Mouse (Mus musculus): ENCODE measurements at regions not wholly inside any gene's neighbourhood (a gene's known extent, or its start where the extent isn't known, plus 50 kb on each side); places are given as distances from the start of the nearest gene placed in this dataset.
"Not testable (repeated sequence)": the region's sequence is repeated elsewhere in the genome, so short reads cannot be mapped to it uniquely, and the experiment has no call there.

DNA sequence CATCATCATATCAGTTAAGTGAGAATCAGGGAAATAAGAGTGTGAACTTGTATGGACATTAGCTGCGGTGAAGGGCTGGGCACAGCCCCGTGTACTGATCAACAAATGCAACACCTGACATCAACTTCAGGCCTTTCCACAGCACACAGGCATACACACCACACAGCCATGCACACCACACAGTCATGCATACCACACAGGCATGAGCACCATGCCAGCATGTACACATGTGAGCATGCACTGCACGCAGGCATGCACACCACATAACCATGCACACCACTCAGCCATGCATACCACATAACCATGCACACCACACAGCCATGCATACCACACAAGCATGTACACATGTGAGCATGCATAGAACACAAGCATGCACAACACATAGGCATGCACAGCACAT lies 325.0 kb downstream of the Ajap1 start:
- no peak for ATAC-seq
- ChIA-PET CTCF (no interaction called here), POLR2A (no interaction called here)
- in situ Hi-C loops (cut with MboI; ENCODE audit: low pct_unique_long_range_greater_than_20kb): no loop called here
- TF ChIP-seq CTCF (IDR thresholded peaks at IDR 0.05): no peak
- no peak for DNase-seq (ENCODE audit: low read depth, low spot score)
- H3K27me3 ChIP-seq: no peaks in the 10 kb centered on the region

DNA sequence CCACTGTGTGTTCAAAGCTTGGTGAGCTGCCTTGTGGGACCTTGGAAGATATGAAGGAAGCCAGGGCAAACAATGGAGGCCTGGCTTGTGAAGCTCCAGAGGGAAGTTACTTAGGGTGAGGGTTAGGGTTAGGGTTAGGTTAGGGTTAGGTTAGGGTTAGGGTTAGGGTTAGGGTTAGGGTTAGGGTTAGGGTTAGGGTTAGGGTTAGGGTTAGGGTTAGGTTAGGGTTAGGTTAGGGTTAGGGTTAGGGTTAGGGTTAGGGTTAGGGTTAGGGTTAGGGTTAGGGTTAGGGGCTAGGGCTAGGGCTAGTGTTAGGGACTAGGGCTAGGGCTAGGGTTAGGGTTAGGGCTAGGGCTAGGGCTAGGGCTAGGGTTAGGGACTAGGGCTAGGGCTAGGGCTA lies 329.7 kb downstream of the Ajap1 start:
- DNase-seq (ENCODE audit: low read depth, low spot score); POLR2A ChIA-PET; H3K27me3 ChIP-seq; ATAC-seq; in situ Hi-C loops (cut with MboI; ENCODE audit: low pct_unique_long_range_greater_than_20kb); CTCF ChIA-PET: not testable (repeated sequence)

- DNase-seq (ENCODE audit: low read depth, low spot score) (no peak), ATAC-seq (no peak)
- CTCF ChIA-PET: no interaction called here
- no peaks in the 10 kb centered on the region for H3K27me3 ChIP-seq
- POLR2A ChIA-PET: no interaction called here
- TF ChIP-seq CTCF (IDR thresholded peaks at IDR 0.05): no peak
- in situ Hi-C loops (cut with MboI; ENCODE audit: low pct_unique_long_range_greater_than_20kb): no loop called here
Observed at GRCm38 (mm10) chr4:153133147-153133546, 349.5 kb downstream of the Ajap1 start.

DNA sequence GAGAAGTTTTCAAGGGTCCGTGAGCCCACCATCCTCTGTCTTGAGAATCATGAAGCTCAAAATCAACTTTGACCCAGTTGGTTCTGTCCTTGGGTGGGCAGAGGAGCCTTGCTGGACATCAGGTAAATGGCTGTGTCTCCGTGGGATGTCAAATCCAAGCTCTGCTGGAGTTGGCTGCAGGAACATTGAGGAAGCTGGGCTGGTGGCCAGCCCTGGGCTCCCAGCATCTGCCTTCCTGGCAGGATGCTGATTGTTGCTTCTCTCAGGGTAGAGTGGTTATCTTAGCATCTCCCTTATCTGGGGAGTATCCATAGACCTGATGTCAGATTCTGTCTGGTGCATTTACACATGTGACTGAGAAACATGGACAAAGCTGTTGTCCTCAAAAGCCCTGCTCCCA lies 353.3 kb downstream of the Ajap1 start:
- no peak for TF ChIP-seq CTCF (IDR thresholded peaks at IDR 0.05)
- ATAC-seq: no peak
- no peaks in the 10 kb centered on the region for H3K27me3 ChIP-seq
- ChIA-PET CTCF (no interaction called here), POLR2A (no interaction called here)
- in situ Hi-C loops (cut with MboI; ENCODE audit: low pct_unique_long_range_greater_than_20kb): no loop called here
- no peak for DNase-seq (ENCODE audit: low read depth, low spot score)

GRCm38 (mm10) chr4:153128162-153128561 lies 354.4 kb downstream of the Ajap1 start:
- DNase-seq (ENCODE audit: low read depth, low spot score) (no peak), ATAC-seq (no peak)
- in situ Hi-C loops (cut with MboI; ENCODE audit: low pct_unique_long_range_greater_than_20kb): no loop called here
- no peak for TF ChIP-seq CTCF (IDR thresholded peaks at IDR 0.05)
- POLR2A ChIA-PET: no interaction called here
- CTCF ChIA-PET: no interaction called here
- H3K27me3 ChIP-seq: no peaks in the 10 kb centered on the region

GRCm38 (mm10) chr4:153120480-153120879 lies 362.1 kb downstream of the Ajap1 start:
- ATAC-seq (no peak), DNase-seq (ENCODE audit: low read depth, low spot score) (no peak)
- TF ChIP-seq CTCF (IDR thresholded peaks at IDR 0.05): no peak
- in situ Hi-C loops (cut with MboI; ENCODE audit: low pct_unique_long_range_greater_than_20kb): no loop called here
- H3K27me3 ChIP-seq: no peaks in the 10 kb centered on the region
- ChIA-PET POLR2A (no interaction called here), CTCF (interaction anchor here (0.9 kb wide), 1 partner anchor 10 kb away, joined by 3 read pairs; no protein-coding TSS in a partner anchor)

GRCm38 (mm10) chr4:153119647-153120102 lies 362.9 kb downstream of the Ajap1 start:
- POLR2A ChIA-PET: no interaction called here
- ATAC-seq: no peak
- H3K27me3 ChIP-seq: no peaks in the 10 kb centered on the region
- CTCF ChIA-PET: no interaction called here
- in situ Hi-C loops (cut with MboI; ENCODE audit: low pct_unique_long_range_greater_than_20kb): no loop called here
- TF ChIP-seq CTCF (IDR thresholded peaks at IDR 0.05): no peak
- DNase-seq (ENCODE audit: low read depth, low spot score): no peak

DNA sequence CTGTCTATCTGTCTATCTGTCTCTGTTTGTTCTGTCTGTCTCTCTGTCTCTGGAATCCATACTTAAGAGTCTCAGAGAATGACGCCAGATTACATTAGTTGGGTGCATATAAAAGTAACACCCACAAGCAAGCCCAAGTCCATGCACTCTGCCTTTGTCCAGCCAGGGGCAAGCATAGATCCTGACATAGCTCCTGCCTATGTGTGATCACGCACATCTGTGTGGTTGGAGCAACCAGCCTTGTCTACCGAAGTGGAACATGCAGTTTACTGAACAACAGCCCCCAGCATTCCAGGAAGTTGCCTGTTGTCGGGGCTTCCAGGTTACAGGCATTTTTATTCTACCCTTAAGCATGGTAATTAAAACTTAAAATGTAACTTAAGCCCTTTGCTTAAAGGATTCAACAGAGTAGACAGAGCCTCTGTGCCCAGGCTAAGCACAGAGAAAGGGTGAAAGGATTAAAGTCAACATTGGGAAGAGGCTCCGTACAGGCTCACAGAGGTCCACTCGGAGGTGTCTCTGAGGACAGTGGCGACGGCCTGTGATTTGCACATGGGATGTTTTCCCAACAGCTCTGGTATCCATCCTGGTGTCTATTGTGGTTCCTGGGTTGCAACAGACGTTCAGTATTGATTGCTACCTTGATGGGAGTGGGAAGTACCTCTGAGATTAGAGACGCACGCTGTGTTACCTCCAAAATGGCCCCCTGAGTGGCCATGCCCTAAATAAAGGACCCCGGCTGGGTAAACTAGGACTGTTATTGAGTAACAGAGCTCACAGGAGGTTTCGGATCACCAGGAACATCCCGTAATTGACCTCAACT lies 363.6 kb downstream of the Ajap1 start:
- in situ Hi-C loops (cut with MboI; ENCODE audit: low pct_unique_long_range_greater_than_20kb): no loop called here
- DNase-seq (ENCODE audit: low read depth, low spot score) (no peak), ATAC-seq (no peak)
- CTCF ChIA-PET: no interaction called here
- POLR2A ChIA-PET: no interaction called here
- TF ChIP-seq CTCF (IDR thresholded peaks at IDR 0.05): no peak
- no peaks in the 10 kb centered on the region for H3K27me3 ChIP-seq

GRCm38 (mm10) chr4:153114998-153115397 lies 367.6 kb downstream of the Ajap1 start:
- no peak for TF ChIP-seq CTCF (IDR thresholded peaks at IDR 0.05)
- in situ Hi-C loops (cut with MboI; ENCODE audit: low pct_unique_long_range_greater_than_20kb): no loop called here
- POLR2A ChIA-PET: no interaction called here
- H3K27me3 ChIP-seq: no peaks in the 10 kb centered on the region
- CTCF ChIA-PET: no interaction called here
- ATAC-seq (no peak), DNase-seq (ENCODE audit: low read depth, low spot score) (no peak)

- DNase-seq (ENCODE audit: low read depth, low spot score) (no peak), ATAC-seq (no peak)
- no peaks in the 10 kb centered on the region for H3K27me3 ChIP-seq
- CTCF ChIA-PET: no interaction called here
- POLR2A ChIA-PET: no interaction called here
- no peak for TF ChIP-seq CTCF (IDR thresholded peaks at IDR 0.05)
- in situ Hi-C loops (cut with MboI; ENCODE audit: low pct_unique_long_range_greater_than_20kb): no loop called here
Observed at GRCm38 (mm10) chr4:153113577-153113976, 369.0 kb downstream of the Ajap1 start.

DNA sequence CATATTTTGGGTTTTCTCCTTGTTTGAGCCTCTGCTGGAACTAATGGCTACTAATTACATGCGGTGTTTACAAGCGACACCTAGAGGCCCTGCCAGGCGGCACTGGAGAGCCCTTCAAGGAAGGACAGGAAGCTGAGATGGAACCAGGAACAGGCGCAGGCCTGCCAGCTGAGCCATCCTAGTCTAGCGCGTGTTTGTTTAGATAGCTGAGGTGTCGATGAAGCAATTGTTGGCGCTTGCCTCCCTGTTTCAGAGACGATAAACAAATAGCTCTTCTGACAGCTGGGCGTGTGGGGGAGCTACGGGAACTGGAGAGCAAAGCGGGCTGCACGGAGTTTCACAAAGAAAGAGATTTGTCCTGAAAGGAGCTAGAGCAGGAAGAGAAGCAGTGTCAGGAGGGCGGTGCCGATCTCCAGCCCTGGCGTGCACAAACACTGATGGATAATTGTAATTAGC lies 372.3 kb downstream of the Ajap1 start:
- POLR2A ChIA-PET: no interaction called here
- no peak for DNase-seq (ENCODE audit: low read depth, low spot score)

DNA sequence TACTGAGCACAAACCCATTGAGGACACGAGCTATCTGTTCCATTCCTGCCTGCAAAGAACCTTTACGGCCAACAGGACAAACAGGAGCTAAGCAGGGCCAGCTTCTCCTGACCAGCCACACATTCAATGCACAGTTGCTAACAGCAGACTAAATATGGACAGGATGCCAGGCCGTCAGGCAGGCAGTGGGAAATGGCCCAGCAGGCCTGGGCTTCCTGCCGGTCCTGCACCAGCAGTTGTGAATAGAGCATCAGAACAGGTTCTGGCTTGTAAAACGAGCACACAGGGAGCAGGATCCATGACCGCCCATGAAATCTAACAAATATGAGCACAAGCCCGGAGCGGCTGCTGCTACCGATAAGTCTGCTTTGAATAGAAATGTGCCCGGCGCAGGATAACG lies 384.0 kb downstream of the Ajap1 start:
- no peaks in the 10 kb centered on the region for H3K27me3 ChIP-seq
- ATAC-seq: no peak
- no peak for TF ChIP-seq CTCF (IDR thresholded peaks at IDR 0.05)
- in situ Hi-C loops (cut with MboI; ENCODE audit: low pct_unique_long_range_greater_than_20kb): no loop called here
- no peak for DNase-seq (ENCODE audit: low read depth, low spot score)
- POLR2A ChIA-PET: no interaction called here
- CTCF ChIA-PET: no interaction called here

More for the DNA sequence above, 372.3 kb downstream of the Ajap1 start:
- CTCF ChIA-PET: interaction anchor here (1.2 kb wide), 1 partner anchor 10 kb away, joined by 3 read pairs; no protein-coding TSS in a partner anchor
- no peak for TF ChIP-seq CTCF (IDR thresholded peaks at IDR 0.05)
- ATAC-seq: peak; percentile 35
- in situ Hi-C loops (cut with MboI; ENCODE audit: low pct_unique_long_range_greater_than_20kb): no loop called here
- no peaks in the 10 kb centered on the region for H3K27me3 ChIP-seq
